Mouse (Mus musculus) liver, embryonic 13.5 days (tissue): ENCODE data around the gene Polh. TPM values are rescaled to one million over a fixed set of nuclear protein-coding genes. Genes with fewer than 3 reads are reported as not detected.

Experiments used
- ATAC-seq: fragments of 200-750 bp; cut with Nextera tagmentation; 2 replicates; pipeline ENCODE4 v1.8.0; 2017; ENCODE audit warnings: low read depth, mild to moderate bottlenecking, moderate number of reproducible peaks, moderate library complexity
- DNase-seq: peaks from one replicate; pipeline ENCODE4 v3.0.0; 2022
- H3K27ac ChIP-seq: fragments of 300-500 bp; sonication (generic); 2 replicates; pipeline ENCODE4 v1.5.1; 2015; ENCODE audit warnings: moderate library complexity, mild to moderate bottlenecking, inconsistent platforms
- H3K27me3 ChIP-seq: fragments of 300-500 bp; sonication (generic); 2 replicates; pipeline ENCODE4 v1.6.1; 2015; ENCODE audit warnings: mild to moderate bottlenecking, inconsistent platforms
- H3K36me3 ChIP-seq: fragments of 300-500 bp; sonication (generic); 2 replicates; pipeline ENCODE4 v1.6.1; 2015; ENCODE audit warnings: mild to moderate bottlenecking, inconsistent platforms
- H3K4me1 ChIP-seq: fragments of 300-500 bp; sonication (generic); replicated peaks from 2 replicates; pipeline ENCODE4 v1.6.1; 2015; ENCODE audit warnings: inconsistent platforms
- H3K4me2 ChIP-seq: fragments of 300-500 bp; sonication (generic); 2 replicates; pipeline ENCODE4 v1.6.1; 2015; ENCODE audit warnings: inconsistent platforms, mild to moderate bottlenecking, moderate library complexity
- H3K4me3 ChIP-seq: fragments of 300-500 bp; sonication (generic); replicated peaks from 2 replicates; pipeline ENCODE4 v1.5.1; 2015; ENCODE audit warnings: mild to moderate bottlenecking, inconsistent platforms
- H3K9ac ChIP-seq: fragments of 300-500 bp; sonication (generic); 2 replicates; pipeline ENCODE4 v1.6.1; 2015; ENCODE audit warnings: mild to moderate bottlenecking, inconsistent platforms
- H3K9me3 ChIP-seq: fragments of 300-500 bp; sonication (generic); replicated peaks from 2 replicates; pipeline ENCODE4 v1.6.1; 2016; ENCODE audit warnings: inconsistent platforms
- WGBS: fragments of 180-500 bp; shearing (Covaris S2); methylation state at CpG from one replicate; pipeline ENCODE4 v1.1.7; 2015; ENCODE audit not compliant: insufficient replicate concordance; 5-methylcytosine and 5-hydroxymethylcytosine counted together
- microRNA counts: library from miRNA; unstranded; fragments of <30 nt; microRNA quantifications from one replicate; lab custom pipeline; 2016
- microRNA-seq: library from miRNA; unstranded; fragments of <30 nt; microRNA quantifications from one replicate; pipeline ENCODE4, GENCODE M21; 2016
- polyA plus RNA-seq: library from polyadenylated mRNA; unstranded; fragments of >200 nt; fragmentation: Nextera tagmentation; extraction: Ambion mirVana; gene quantifications from 2 replicates; pipeline ENCODE4 v1.2.1, GENCODE M21; 2015

Gene Polh
- polyA plus RNA-seq, 1 experiment from 2014 or later: 19.0 TPM

- Histone ChIP-seq H3K4me3 (no peak overlapping the region), H3K36me3 (peaks cover 46% of the 10 kb centered on the region), H3K27ac (no peak overlapping the region), H3K9me3 (no peaks in the 10 kb centered on the region), H3K27me3 (0 out of 2 replicates have a peak, but pooled peaks cover 2% of the 10 kb centered on the region), H3K4me2 (no peak overlapping the region), H3K9ac (no peak overlapping the region), H3K4me1 (peaks cover 13% of the 10 kb centered on the region; the same call in 1 of the 2 replicates)
- ATAC-seq (no peak), DNase-seq (no peak)
- WGBS: 69% methylated on average over 13 of the region's 13 CpGs
These were observed 72.5 kb downstream of the Polh start for GRCm38 (mm10) chr17:46129741-46130498.

- H3K27ac ChIP-seq: no peak overlapping the region
- H3K4me1 ChIP-seq: peaks cover 11% of the 10 kb centered on the region; the same call in 1 of the 2 replicates
- no peak overlapping the region for H3K9ac ChIP-seq
- 0 out of 2 replicates have a peak, but pooled peaks cover 2% of the 10 kb centered on the region for H3K27me3 ChIP-seq
- ATAC-seq (no peak), DNase-seq (no peak)
- WGBS: 75% methylated on average over 6 of the region's 6 CpGs
- H3K4me2 ChIP-seq: no peak overlapping the region
- no peak overlapping the region for H3K4me3 ChIP-seq
- no peaks in the 10 kb centered on the region for H3K9me3 ChIP-seq
- peaks cover 65% of the 10 kb centered on the region for H3K36me3 ChIP-seq
These were observed 74.5 kb downstream of the Polh start for GRCm38 (mm10) chr17:46127814-46128493.

- 80% methylated on average over 6 of the region's 6 CpGs for WGBS
- Histone ChIP-seq H3K4me2 (no peak overlapping the region), H3K9ac (no peak overlapping the region; the same call in 1 of the 2 replicates), H3K27ac (no peak overlapping the region), H3K9me3 (no peaks in the 10 kb centered on the region), H3K27me3 (no peaks in the 10 kb centered on the region), H3K36me3 (peaks cover 78% of the 10 kb centered on the region), H3K4me3 (no peak overlapping the region), H3K4me1 (no peaks in the 10 kb centered on the region)
- ATAC-seq: no peak
- DNase-seq: no peak
These were observed 75.8 kb downstream of the Polh start for GRCm38 (mm10) chr17:46126608-46127007.

- no peaks in the 10 kb centered on the region for H3K9me3 ChIP-seq
These were observed 78.3 kb downstream of the Polh start for GRCm38 (mm10) chr17:46123953-46124700.

GRCm38 (mm10) chr17:46123285-46123684 lies 79.2 kb downstream of the Polh start:
- Histone ChIP-seq H3K9me3 (no peaks in the 10 kb centered on the region), H3K4me2 (no peak overlapping the region), H3K4me1 (no peaks in the 10 kb centered on the region), H3K27me3 (no peaks in the 10 kb centered on the region), H3K4me3 (no peak overlapping the region), H3K36me3 (peaks cover 89% of the 10 kb centered on the region), H3K27ac (no peak overlapping the region), H3K9ac (no peak overlapping the region)
- 76% methylated on average over 4 of the region's 4 CpGs for WGBS
- ATAC-seq: no peak
- no peak for DNase-seq

More at GRCm38 (mm10) chr17:46123953-46124700, 78.3 kb downstream of the Polh start:
- H3K4me2 ChIP-seq: no peak overlapping the region
- no peak overlapping the region for H3K4me3 ChIP-seq
- DNase-seq: no peak
- peaks cover 89% of the 10 kb centered on the region for H3K36me3 ChIP-seq
- no peak overlapping the region for H3K9ac ChIP-seq
- H3K27ac ChIP-seq: no peak overlapping the region
- H3K27me3 ChIP-seq: no peaks in the 10 kb centered on the region
- 84% methylated on average over 12 of the region's 12 CpGs for WGBS
- ATAC-seq: no peak
- no peaks in the 10 kb centered on the region for H3K4me1 ChIP-seq

GRCm38 (mm10) chr17:46122791-46123190 lies 79.7 kb downstream of the Polh start:
- no peak overlapping the region for H3K4me3 ChIP-seq
- no peak overlapping the region for H3K27ac ChIP-seq
- 85% methylated on average over 4 of the region's 4 CpGs for WGBS
- H3K36me3 ChIP-seq: peaks cover 89% of the 10 kb centered on the region
- no peak overlapping the region for H3K4me2 ChIP-seq
- no peaks in the 10 kb centered on the region for H3K9me3 ChIP-seq
- no peak overlapping the region for H3K9ac ChIP-seq
- no peak for ATAC-seq
- H3K4me1 ChIP-seq: no peaks in the 10 kb centered on the region
- H3K27me3 ChIP-seq: no peaks in the 10 kb centered on the region
- no peak for DNase-seq

MicroRNA genes within 50 kb of the gene (microRNA counts, 519-probe panel; counts per million panel counts)
- 114 counts per million for microRNA mmu-miR-693-3p (lab: Ali Mortazavi, UCI)
- microRNA mmu-miR-693-5p (lab: Ali Mortazavi, UCI): 114 counts per million

Small RNAs within 50 kb of the gene (microRNA-seq; reads per million reads assigned to microRNA genes)
- 2.1 reads per million for gene Mir693

Other genes with a start within 250 kb of the Polh start
- 1.2 and 1.3 TPM in 2 replicates for gene Vegfa, start 170.3 kb downstream of the Polh start, polyA plus RNA-seq
- 92.4 and 99.6 TPM in 2 replicates for gene Mrps18a, start 91.7 kb downstream of the Polh start, polyA plus RNA-seq
- 0.72 and 0.96 TPM in 2 replicates for gene Rsph9, start 58.4 kb downstream of the Polh start, polyA plus RNA-seq
- 44.4 and 46.9 TPM in 2 replicates for gene Mad2l1bp, start 49.1 kb downstream of the Polh start, polyA plus RNA-seq
- gene Gtpbp2, start 41.6 kb downstream of the Polh start, polyA plus RNA-seq: 25.7 and 27.0 TPM in 2 replicates
- 19.0 and 23.5 TPM in 2 replicates for gene Xpo5, start 137 bp upstream of the Polh start, polyA plus RNA-seq
- 49.0 and 49.9 TPM in 2 replicates for gene Polr1c, start 45.4 kb upstream of the Polh start, polyA plus RNA-seq
- 39.8 and 41.8 TPM in 2 replicates for gene Yipf3, start 45.4 kb upstream of the Polh start, polyA plus RNA-seq
- 0.06 and 0.10 TPM in 2 replicates for gene Lrrc73, start 50.9 kb upstream of the Polh start, polyA plus RNA-seq
- 11.2 and 12.1 TPM in 2 replicates for gene Tjap1, start 80.4 kb upstream of the Polh start, polyA plus RNA-seq
- gene Dlk2, start 94.8 kb upstream of the Polh start, polyA plus RNA-seq: 0.09 TPM in 1 of 2 replicates, not detected in the other
- gene Abcc10, start 125.7 kb upstream of the Polh start, polyA plus RNA-seq: 1.6 and 1.7 TPM in 2 replicates
- 1.2 and 1.4 TPM in 2 replicates for gene Zfp318, start 181.1 kb upstream of the Polh start, polyA plus RNA-seq
- gene Crip3, start 226.3 kb upstream of the Polh start, polyA plus RNA-seq: not detected in 2 replicates
- not detected in 2 replicates for gene Slc22a7, start 235.8 kb upstream of the Polh start, polyA plus RNA-seq